Mouse (Mus musculus) brain, embryonic 14.5 days (tissue): ENCODE data around the gene Phactr1.

Experiments
- CTCF ChIP-seq: fragments of 200-500 bp; IDR thresholded peaks from 2 replicates; pipeline ENCODE4 v1.5.1; 2012; ENCODE audit warnings: inconsistent platforms, mild to moderate bottlenecking, moderate library complexity, borderline replicate concordance; ENCODE audit not compliant: insufficient read depth, insufficient read length; ENCODE audit errors: extremely low read depth
- POLR2A ChIP-seq: fragments of 200-500 bp; IDR thresholded peaks from 2 replicates; pipeline ENCODE4 v1.6.1; 2012; ENCODE audit warnings: mild to moderate bottlenecking, inconsistent platforms, borderline replicate concordance; ENCODE audit not compliant: poor library complexity, insufficient read depth, insufficient read length, severe bottlenecking; ENCODE audit errors: extremely low read depth

DNA sequence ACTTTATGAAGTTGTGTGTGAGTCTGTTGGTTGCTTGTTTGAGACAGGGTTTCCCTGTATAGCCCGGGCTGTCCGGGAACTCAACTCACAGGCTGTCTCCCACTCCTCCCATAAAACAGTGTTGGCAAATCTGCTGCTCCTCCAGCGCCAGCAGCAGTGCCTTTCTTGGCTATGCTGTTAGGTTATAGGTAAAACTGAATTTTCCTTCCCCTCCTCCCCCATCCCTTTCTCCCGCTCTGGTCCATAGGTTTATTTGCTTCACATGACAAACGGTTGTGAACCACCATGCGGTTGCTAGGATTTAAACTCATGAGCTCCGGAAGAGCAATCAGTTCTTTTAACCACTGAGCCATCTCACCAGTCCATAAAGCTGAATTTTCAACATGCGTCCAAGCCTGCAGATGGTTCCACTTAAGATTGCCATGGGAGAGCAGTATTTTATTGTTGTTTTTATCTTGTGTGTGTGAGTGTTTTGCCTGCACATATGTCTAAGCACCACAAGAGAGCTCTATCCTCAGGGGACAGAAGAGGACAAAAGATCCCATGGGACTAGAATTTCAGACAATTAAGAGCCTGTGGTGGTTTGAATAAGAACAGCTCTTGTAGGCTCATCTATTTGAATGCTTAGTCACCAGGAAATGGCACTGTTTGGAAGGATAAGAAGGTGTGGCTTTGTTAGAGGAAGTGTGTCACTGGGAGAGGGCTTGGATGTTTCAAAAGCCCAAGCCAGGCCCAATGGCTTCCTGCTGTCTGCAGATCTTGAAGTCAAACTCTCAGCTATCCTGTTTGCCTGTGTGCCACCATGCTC lies 503.0 kb downstream of the Phactr1 start:
- TF ChIP-seq POLR2A: no peak
- TF ChIP-seq CTCF: no peak
